Mouse (Mus musculus): ENCODE results near the gene Nup88.
A peak's percentile ranks its signal among the peaks of the same experiment; 100 is the strongest.

Gene Nup88

DNA sequence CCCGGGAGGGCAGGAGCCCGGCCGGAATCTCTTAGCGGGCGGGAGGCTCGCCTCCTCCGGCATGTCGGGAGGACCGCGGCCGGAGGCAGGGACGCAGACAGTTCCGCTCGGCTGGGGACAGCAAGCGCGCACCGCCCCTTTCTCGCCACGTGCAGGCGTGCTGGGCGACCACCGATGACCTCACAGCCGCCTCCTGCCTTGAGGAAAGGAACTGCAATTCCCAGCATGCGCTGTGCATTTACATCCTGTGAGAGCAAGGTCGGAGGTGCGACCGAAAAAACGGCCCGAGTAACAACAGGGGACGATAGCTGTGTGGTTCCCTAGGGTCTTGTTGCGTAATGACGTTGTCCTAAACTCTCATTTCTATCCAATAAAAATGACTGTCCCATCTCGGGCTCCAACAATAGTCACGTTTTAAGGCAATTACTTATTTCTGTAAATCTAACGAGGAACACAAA, 34.6 kb upstream of the Nup88 start, which contains the start of gene Dhx33:
TSS of gene Dhx33 (minus strand) at position 122 of the 458 bp plus-strand sequence.
- Histone ChIP-seq H3K4me3 (replicated peaks; ENCODE audit: low read length) (peak within 1 kb of the TSS; percentile 100), H3K36me3 (ENCODE audit: insufficient read depth, low read length) (peaks cover 55% of the 10 kb centered on the region), H3K4me1 (replicated peaks; ENCODE audit: low read depth, low read length) (peaks cover 31% of the 10 kb centered on the region), H3K27me3 (ENCODE audit: insufficient read depth, low read length) (no peaks in the 10 kb centered on the region), H3K9me3 (ENCODE audit: low read length) (no peaks in the 10 kb centered on the region)
- TF ChIP-seq NANOG (IDR thresholded peaks at IDR 0.05; ENCODE audit: borderline replicate concordance, low read length) (no peak), CTCF (conservative IDR thresholded peaks at IDR 0.05; ENCODE audit: low read length) (no peak), POU5F1 (IDR thresholded peaks at IDR 0.05; ENCODE audit: borderline replicate concordance, low read length) (no peak)

DNA sequence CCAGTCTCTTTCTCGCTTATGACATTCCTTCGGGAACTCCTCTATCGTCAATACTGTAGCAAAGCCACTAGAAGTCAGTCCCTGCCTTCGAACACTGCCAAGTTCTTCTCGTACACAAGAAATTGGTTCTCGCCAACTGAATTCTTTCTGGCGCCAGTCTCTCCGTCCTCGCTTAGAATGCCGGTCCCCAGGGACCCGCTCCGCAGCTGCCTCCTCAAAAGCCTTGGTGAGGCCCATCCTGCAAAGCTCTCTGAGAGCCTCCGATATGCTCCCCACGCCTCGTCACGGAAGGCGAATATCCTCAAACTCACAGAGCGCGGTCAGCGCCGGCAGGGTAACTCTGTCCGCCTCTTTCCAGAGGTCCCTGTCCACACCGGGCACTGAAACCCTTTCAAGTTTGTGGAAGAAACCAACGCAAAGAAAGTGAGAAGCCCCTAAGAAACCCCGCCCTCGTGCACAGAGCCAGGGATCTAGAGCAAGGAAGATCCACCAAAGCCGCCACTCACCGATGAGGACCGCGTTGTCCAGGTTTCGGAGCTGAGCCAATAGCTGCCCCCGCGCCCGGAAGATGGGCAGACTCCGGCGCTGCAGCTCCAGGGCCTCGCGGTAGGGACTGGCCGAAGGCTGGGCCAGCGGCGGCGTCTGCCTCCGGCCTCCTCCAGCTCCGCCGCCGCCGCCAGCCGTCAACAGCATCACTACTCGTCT, 34.0 kb upstream of the Nup88 start:
- no peaks in the 10 kb centered on the region for H3K27me3 ChIP-seq (ENCODE audit: insufficient read depth, low read length)
- peaks cover 56% of the 10 kb centered on the region for H3K36me3 ChIP-seq (ENCODE audit: insufficient read depth, low read length)
- peak overlapping the region; percentile 100 for H3K4me3 ChIP-seq (replicated peaks; ENCODE audit: low read length)
- no peaks in the 10 kb centered on the region for H3K9me3 ChIP-seq (ENCODE audit: low read length)
- peaks cover 31% of the 10 kb centered on the region for H3K4me1 ChIP-seq (replicated peaks; ENCODE audit: low read depth, low read length)
- TF ChIP-seq CTCF (conservative IDR thresholded peaks at IDR 0.05; ENCODE audit: low read length) = no peak
- TF ChIP-seq POU5F1 (IDR thresholded peaks at IDR 0.05; ENCODE audit: borderline replicate concordance, low read length) = no peak
- no peak for TF ChIP-seq NANOG (IDR thresholded peaks at IDR 0.05; ENCODE audit: borderline replicate concordance, low read length)

DNA sequence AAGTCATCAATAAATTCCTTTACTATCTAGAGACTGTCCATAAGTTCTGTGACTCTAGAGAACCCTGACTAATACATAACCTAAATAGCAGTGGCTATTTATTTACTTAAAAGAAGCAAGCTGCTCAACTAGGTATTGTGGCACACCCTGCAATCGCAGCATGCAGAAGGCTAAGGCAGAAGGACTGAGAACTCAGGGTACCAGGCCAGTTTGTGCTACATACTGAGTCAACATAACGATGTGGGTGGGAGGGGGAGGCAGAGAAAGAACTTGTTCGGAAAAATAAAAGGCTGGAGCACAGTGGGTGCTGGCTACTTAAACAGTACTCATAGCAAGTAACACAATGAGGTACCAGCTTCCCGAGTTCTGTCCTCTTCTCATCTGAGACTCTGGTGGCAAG, 31.4 kb upstream of the Nup88 start:
- TF ChIP-seq NANOG (IDR thresholded peaks at IDR 0.05; ENCODE audit: borderline replicate concordance, low read length) = no peak
- no peak for TF ChIP-seq CTCF (conservative IDR thresholded peaks at IDR 0.05; ENCODE audit: low read length)
- TF ChIP-seq POU5F1 (IDR thresholded peaks at IDR 0.05; ENCODE audit: borderline replicate concordance, low read length) = no peak
- H3K36me3 ChIP-seq (ENCODE audit: insufficient read depth, low read length) = peaks cover 63% of the 10 kb centered on the region
- H3K4me3 ChIP-seq (replicated peaks; ENCODE audit: low read length) = no peak overlapping the region
- no peaks in the 10 kb centered on the region for H3K9me3 ChIP-seq (ENCODE audit: low read length)
- peaks cover 31% of the 10 kb centered on the region for H3K4me1 ChIP-seq (replicated peaks; ENCODE audit: low read depth, low read length)
- no peaks in the 10 kb centered on the region for H3K27me3 ChIP-seq (ENCODE audit: insufficient read depth, low read length)

DNA sequence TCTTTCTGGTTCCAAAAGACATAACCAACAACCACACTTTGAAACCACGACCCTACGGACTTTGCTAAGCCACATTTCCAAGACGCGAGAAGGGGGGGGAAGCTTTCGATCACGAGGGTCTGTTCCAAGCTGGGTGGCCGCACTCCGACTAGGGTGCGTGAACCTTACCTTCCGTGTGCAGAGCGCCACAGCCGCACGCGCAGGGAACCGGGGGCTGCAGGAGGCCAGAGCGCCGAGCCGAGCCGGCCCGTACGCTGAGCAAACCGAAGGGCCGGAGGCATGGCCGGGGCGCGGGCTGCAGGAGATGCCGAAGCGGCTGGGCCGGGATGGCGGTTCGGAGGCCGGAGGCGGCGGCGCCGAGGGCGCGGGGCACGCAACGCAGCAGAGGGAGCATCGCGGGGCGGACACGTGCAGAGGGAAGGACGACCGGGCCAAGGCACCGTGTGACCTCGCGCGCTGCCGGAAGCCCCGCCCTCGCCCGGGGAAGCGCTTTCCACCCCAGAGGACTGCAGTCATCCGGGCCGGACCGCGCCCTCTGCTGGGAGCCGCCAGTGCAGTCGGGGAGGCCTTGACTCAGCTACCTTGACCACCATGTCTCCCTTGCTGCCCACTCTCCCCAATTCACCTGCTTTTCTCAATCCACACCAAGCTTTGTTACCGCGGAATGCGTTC, 12.9 kb upstream of the Nup88 start, which contains the start of gene C1qbp:
TSS of gene C1qbp (minus strand) at position 470 of the 672 bp plus-strand sequence.
- H3K4me3 ChIP-seq (replicated peaks; ENCODE audit: low read length) = peak within 1 kb of the TSS; percentile 97
- H3K27me3 ChIP-seq (ENCODE audit: insufficient read depth, low read length) = no peaks in the 10 kb centered on the region
- peaks cover 56% of the 10 kb centered on the region for H3K4me1 ChIP-seq (replicated peaks; ENCODE audit: low read depth, low read length)
- TF ChIP-seq POU5F1 (IDR thresholded peaks at IDR 0.05; ENCODE audit: borderline replicate concordance, low read length) (no peak), NANOG (IDR thresholded peaks at IDR 0.05; ENCODE audit: borderline replicate concordance, low read length) (no peak), CTCF (conservative IDR thresholded peaks at IDR 0.05; ENCODE audit: low read length) (peak; percentile 40)
- H3K9me3 ChIP-seq (ENCODE audit: low read length) = no peaks in the 10 kb centered on the region
- H3K36me3 ChIP-seq (ENCODE audit: insufficient read depth, low read length) = peaks cover 82% of the 10 kb centered on the region

DNA sequence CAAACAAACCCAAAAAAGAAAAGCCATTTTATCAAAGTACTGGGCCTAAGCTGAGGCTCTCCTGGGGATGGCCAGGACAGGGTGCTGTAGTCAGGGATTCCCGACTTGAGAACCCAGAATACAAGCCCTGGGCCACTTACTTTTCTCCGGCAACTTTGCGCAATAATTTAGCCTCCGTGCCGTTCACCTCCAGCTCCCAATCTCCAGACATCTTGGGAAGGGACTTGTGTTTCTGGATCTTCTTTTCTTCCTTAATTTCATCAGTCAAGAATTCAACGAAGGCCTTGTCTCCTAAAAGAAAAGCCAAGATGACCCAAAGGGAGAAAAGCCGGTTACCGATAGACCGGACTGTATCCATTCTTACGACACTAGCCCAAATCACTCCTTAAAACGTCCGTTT, 12.3 kb upstream of the Nup88 start:
- no peaks in the 10 kb centered on the region for H3K9me3 ChIP-seq (ENCODE audit: low read length)
- H3K4me3 ChIP-seq (replicated peaks; ENCODE audit: low read length) = peak overlapping the region; percentile 97
- no peaks in the 10 kb centered on the region for H3K27me3 ChIP-seq (ENCODE audit: insufficient read depth, low read length)
- no peak for TF ChIP-seq NANOG (IDR thresholded peaks at IDR 0.05; ENCODE audit: borderline replicate concordance, low read length)
- no peak for TF ChIP-seq CTCF (conservative IDR thresholded peaks at IDR 0.05; ENCODE audit: low read length)
- no peak for TF ChIP-seq POU5F1 (IDR thresholded peaks at IDR 0.05; ENCODE audit: borderline replicate concordance, low read length)
- H3K36me3 ChIP-seq (ENCODE audit: insufficient read depth, low read length) = peaks cover 82% of the 10 kb centered on the region
- H3K4me1 ChIP-seq (replicated peaks; ENCODE audit: low read depth, low read length) = peaks cover 57% of the 10 kb centered on the region

- peaks cover 49% of the 10 kb centered on the region for H3K4me1 ChIP-seq (replicated peaks; ENCODE audit: low read depth, low read length)
- H3K36me3 ChIP-seq (ENCODE audit: insufficient read depth, low read length) = peaks cover 82% of the 10 kb centered on the region
- H3K9me3 ChIP-seq (ENCODE audit: low read length) = no peaks in the 10 kb centered on the region
- H3K4me3 ChIP-seq (replicated peaks; ENCODE audit: low read length) = peak overlapping the region; percentile 97
- H3K27me3 ChIP-seq (ENCODE audit: insufficient read depth, low read length) = no peaks in the 10 kb centered on the region
- no peak for TF ChIP-seq POU5F1 (IDR thresholded peaks at IDR 0.05; ENCODE audit: borderline replicate concordance, low read length)
- TF ChIP-seq NANOG (IDR thresholded peaks at IDR 0.05; ENCODE audit: borderline replicate concordance, low read length) = no peak
- no peak for TF ChIP-seq CTCF (conservative IDR thresholded peaks at IDR 0.05; ENCODE audit: low read length)
Observed at GRCm38 (mm10) chr11:70980751-70981510, 11.2 kb upstream of the Nup88 start.

GRCm38 (mm10) chr11:70980232-70980631, 10.5 kb upstream of the Nup88 start:
- peaks cover 82% of the 10 kb centered on the region for H3K36me3 ChIP-seq (ENCODE audit: insufficient read depth, low read length)
- H3K27me3 ChIP-seq (ENCODE audit: insufficient read depth, low read length) = no peaks in the 10 kb centered on the region
- TF ChIP-seq POU5F1 (IDR thresholded peaks at IDR 0.05; ENCODE audit: borderline replicate concordance, low read length) (no peak), CTCF (conservative IDR thresholded peaks at IDR 0.05; ENCODE audit: low read length) (no peak), NANOG (IDR thresholded peaks at IDR 0.05; ENCODE audit: borderline replicate concordance, low read length) (no peak)
- H3K4me3 ChIP-seq (replicated peaks; ENCODE audit: low read length) = peak overlapping the region; percentile 97
- H3K9me3 ChIP-seq (ENCODE audit: low read length) = no peaks in the 10 kb centered on the region
- H3K4me1 ChIP-seq (replicated peaks; ENCODE audit: low read depth, low read length) = peaks cover 47% of the 10 kb centered on the region

- H3K4me3 ChIP-seq (replicated peaks; ENCODE audit: low read length) = no peak overlapping the region
- TF ChIP-seq CTCF (conservative IDR thresholded peaks at IDR 0.05; ENCODE audit: low read length) = no peak
- TF ChIP-seq NANOG (IDR thresholded peaks at IDR 0.05; ENCODE audit: borderline replicate concordance, low read length) = no peak
- no peak for TF ChIP-seq POU5F1 (IDR thresholded peaks at IDR 0.05; ENCODE audit: borderline replicate concordance, low read length)
- no peaks in the 10 kb centered on the region for H3K27me3 ChIP-seq (ENCODE audit: insufficient read depth, low read length)
- peaks cover 44% of the 10 kb centered on the region for H3K4me1 ChIP-seq (replicated peaks; ENCODE audit: low read depth, low read length)
- no peaks in the 10 kb centered on the region for H3K9me3 ChIP-seq (ENCODE audit: low read length)
- peaks cover 97% of the 10 kb centered on the region for H3K36me3 ChIP-seq (ENCODE audit: insufficient read depth, low read length)
Observed at GRCm38 (mm10) chr11:70977293-70977692, 7.5 kb upstream of the Nup88 start.
